Mouse (Mus musculus): ENCODE data around the gene Vmn1r45.

DNA sequence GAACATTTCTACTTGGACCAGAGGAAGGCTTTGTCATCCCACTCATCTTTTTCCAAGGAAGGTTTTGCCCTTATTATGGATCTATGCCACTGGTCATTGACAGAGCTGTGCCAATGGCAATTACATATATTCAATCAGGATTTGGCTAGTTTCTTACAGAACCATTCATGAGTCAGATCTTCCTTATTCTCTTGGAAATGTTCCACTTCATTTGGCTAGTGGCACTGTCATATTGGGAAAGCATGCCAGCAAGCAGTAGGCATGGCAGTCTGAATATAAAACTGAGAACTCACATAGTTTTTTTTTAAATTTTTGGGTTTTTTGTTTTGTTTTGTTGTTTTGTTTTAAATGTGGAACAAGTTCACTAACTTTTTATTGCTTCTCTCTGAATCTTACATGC lies 25.9 kb upstream of the Vmn1r45 start:
- TF ChIP-seq POLR2A (IDR thresholded peaks at IDR 0.05; ENCODE audit: low read depth, low read length) (no peak), SIN3A (IDR thresholded peaks at IDR 0.05; ENCODE audit: low read length) (no peak), CTCF (conservative IDR thresholded peaks at IDR 0.05 in 1 of 2, IDR thresholded peaks at IDR 0.05 in 1 of 2; ENCODE audit: low read depth in 2 of 2, low read length in 2 of 2) (no peak), ZNF384 (IDR thresholded peaks at IDR 0.05; ENCODE audit: low read depth, low read length) (no peak), ZC3H11A (IDR thresholded peaks at IDR 0.05; ENCODE audit: low read depth, low read length) (no peak), UBTF (IDR thresholded peaks at IDR 0.05; ENCODE audit: low read depth, low read length) (no peak), BHLHE40 (IDR thresholded peaks at IDR 0.05; ENCODE audit: low read depth, low read length) (no peak), MAX (IDR thresholded peaks at IDR 0.05; ENCODE audit: low read length) (no peak), NRF1 (IDR thresholded peaks at IDR 0.05; ENCODE audit: low read depth, low read length) (no peak), TBP (conservative IDR thresholded peaks at IDR 0.05; ENCODE audit: low read depth, low read length) (no peak), HCFC1 (IDR thresholded peaks at IDR 0.05; ENCODE audit: low read depth, low read length) (no peak), MYC (IDR thresholded peaks at IDR 0.05; ENCODE audit: low read depth, low read length) (no peak), MEF2A (IDR thresholded peaks at IDR 0.05; ENCODE audit: borderline replicate concordance, low read depth, low read length) (no peak), EP300 (IDR thresholded peaks at IDR 0.05; ENCODE audit: low read length) (no peak)
